Mouse (Mus musculus) brain, adult 2 months (tissue): ENCODE measurements at regions not wholly inside any gene's neighbourhood (a gene's known extent, or its start where the extent isn't known, plus 50 kb on each side); places are given as distances from the start of the nearest gene placed in this dataset.

Source experiments
- DNase-seq: peaks from one replicate; pipeline ENCODE4 v3.0.0; 2011; ENCODE audit warnings: low read depth, low spot score

- peak; percentile 56 for DNase-seq
Measured at GRCm38 (mm10) chr7:54734039-54734438, 101.3 kb upstream of the Luzp2 start.

- DNase-seq, result peak; percentile 40
Measured at GRCm38 (mm10) chr7:54734861-54735260, 100.4 kb upstream of the Luzp2 start.

GRCm38 (mm10) chr7:54767341-54767740, 68.0 kb upstream of the Luzp2 start:
- no peak for DNase-seq

- DNase-seq, result no peak
Measured at GRCm38 (mm10) chr7:54768683-54769082, 66.6 kb upstream of the Luzp2 start.

- DNase-seq, result peak; percentile 14
Measured at GRCm38 (mm10) chr7:54781939-54782520, 53.3 kb upstream of the Luzp2 start.

GRCm38 (mm10) chr7:54782604-54783003, 52.7 kb upstream of the Luzp2 start:
- DNase-seq, result no peak

- DNase-seq, result no peak
Measured at GRCm38 (mm10) chr7:54783550-54784529, 51.5 kb upstream of the Luzp2 start.
